Mouse (Mus musculus) layer of hippocampus, postnatal 14 days (tissue): ENCODE measurements around the gene 1810010D01Rik. TPM values are rescaled to one million over a fixed set of nuclear protein-coding genes. Genes with fewer than 3 reads are reported as not detected.
A peak's percentile ranks its signal among the peaks of the same experiment; 100 is the strongest.

Source experiments
- DNase-seq, 2 experiments: peaks; one replicate each; pipeline ENCODE4 v3.0.0; 2021 to 2022; ENCODE audit warnings: low spot score in 2 of 2, mixed read lengths in 1 of 2
- total RNA-seq, 2 experiments: library from RNA; stranded (reverse); gene quantifications; 2 replicates each; pipeline ENCODE4 v1.2.3; 2021

1810010D01Rik gene
- total RNA-seq, 2 experiments from 2014 or later, result not detected

GRCm38 (mm10) chr7:145176750-145177589, 30.9 kb downstream of the 1810010D01Rik start:
- DNase-seq, result no peak

- DNase-seq, result no peak
Observed at GRCm38 (mm10) chr7:145173563-145173962, 34.4 kb downstream of the 1810010D01Rik start.

- no peak for DNase-seq
Observed at GRCm38 (mm10) chr7:145173116-145173515, 34.8 kb downstream of the 1810010D01Rik start.

DNA sequence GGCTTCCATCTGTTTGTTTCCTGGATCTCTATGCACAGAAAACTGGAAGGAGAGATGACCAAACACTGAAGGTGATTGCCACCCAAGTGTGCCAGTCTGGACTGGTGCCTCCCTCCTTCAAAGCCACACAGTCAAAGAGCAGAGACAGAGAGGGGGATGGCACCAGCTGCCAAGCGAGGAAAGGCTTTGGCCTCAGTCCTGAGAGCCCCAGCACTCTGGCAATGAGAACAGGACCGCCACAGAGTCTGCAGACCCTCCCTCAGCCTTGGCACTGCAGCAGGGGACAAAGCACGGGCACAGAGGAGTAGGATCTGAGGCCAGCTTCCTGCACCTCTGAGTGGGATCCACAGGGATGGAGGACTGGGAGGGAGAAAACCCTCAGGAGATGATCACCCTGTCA, 38.2 kb downstream of the 1810010D01Rik start:
- peak; percentile 24 to 44 for DNase-seq

- peak in 1 of 2 experiments; percentile 25 for DNase-seq
Observed at GRCm38 (mm10) chr7:145159283-145160240, 48.4 kb downstream of the 1810010D01Rik start.

Other genes with a start within 250 kb of the 1810010D01Rik start
- gene Tpcn2, start 75.9 kb upstream of the 1810010D01Rik start, total RNA-seq, result 1 to 10 TPM; 5.4 to 7.2 TPM
- gene Mrgprf, start 92.7 kb upstream of the 1810010D01Rik start, total RNA-seq, result 1 to 10 TPM in 1 of 2 experiments, under 1 TPM in 1; 0.88 to 1.1 TPM
- not detected for gene Mrgprd, start 106.7 kb upstream of the 1810010D01Rik start, total RNA-seq